Mouse (Mus musculus): ENCODE data around the gene Ndufa6. TPM values are rescaled to one million over a fixed set of nuclear protein-coding genes. Genes with fewer than 3 reads are reported as not detected.

Gene Ndufa6
- total RNA-seq, 2 experiments from 2014 or later: 202 to 220 TPM

GRCm38 (mm10) chr15:82342543-82342935 is 11.6 kb downstream of the Ndufa6 start:
- DNase-seq (ENCODE audit: extremely low spot score in 1 of 2, low spot score in 1 of 2): no peak

- no peak for DNase-seq (ENCODE audit: extremely low spot score in 1 of 2, low spot score in 1 of 2)
Observed at GRCm38 (mm10) chr15:82341675-82342542, 12.2 kb downstream of the Ndufa6 start.

GRCm38 (mm10) chr15:82341036-82341501 is 13.1 kb downstream of the Ndufa6 start:
- no peak for DNase-seq (ENCODE audit: extremely low spot score in 1 of 2, low spot score in 1 of 2)

GRCm38 (mm10) chr15:82340414-82341035 is 13.6 kb downstream of the Ndufa6 start:
- no peak for DNase-seq (ENCODE audit: extremely low spot score in 1 of 2, low spot score in 1 of 2)

GRCm38 (mm10) chr15:82339634-82340254 is 14.4 kb downstream of the Ndufa6 start:
- DNase-seq (ENCODE audit: extremely low spot score in 1 of 2, low spot score in 1 of 2): no peak

GRCm38 (mm10) chr15:82339150-82339549 is 15.0 kb downstream of the Ndufa6 start:
- DNase-seq (ENCODE audit: extremely low spot score in 1 of 2, low spot score in 1 of 2): no peak

- peak; percentile 89 to 90 for DNase-seq (ENCODE audit: extremely low spot score in 1 of 2, low spot score in 1 of 2)
Observed at GRCm38 (mm10) chr15:82338593-82339112, 15.5 kb downstream of the Ndufa6 start, which contains the start of the genes Naga, Pheta2 and Smdt1. Naga (minus strand) TSS chr15:82338925. Pheta2 (plus strand) TSS chr15:82338942. Smdt1 (plus strand) TSS chr15:82338959.

- no peak for DNase-seq (ENCODE audit: extremely low spot score in 1 of 2, low spot score in 1 of 2)
Observed at GRCm38 (mm10) chr15:82337875-82338274, 16.2 kb downstream of the Ndufa6 start.

- DNase-seq (ENCODE audit: extremely low spot score in 1 of 2, low spot score in 1 of 2): no peak
Observed at GRCm38 (mm10) chr15:82336629-82337028, 17.5 kb downstream of the Ndufa6 start.

GRCm38 (mm10) chr15:82335194-82335593 is 18.9 kb downstream of the Ndufa6 start:
- no peak for DNase-seq (ENCODE audit: extremely low spot score in 1 of 2, low spot score in 1 of 2)

- DNase-seq (ENCODE audit: extremely low spot score in 1 of 2, low spot score in 1 of 2): no peak
Observed at GRCm38 (mm10) chr15:82325382-82325781, 28.7 kb downstream of the Ndufa6 start.

GRCm38 (mm10) chr15:82322195-82322594 is 31.9 kb downstream of the Ndufa6 start:
- DNase-seq (ENCODE audit: extremely low spot score in 1 of 2, low spot score in 1 of 2): no peak

GRCm38 (mm10) chr15:82319613-82320012 is 34.5 kb downstream of the Ndufa6 start:
- DNase-seq (ENCODE audit: extremely low spot score in 1 of 2, low spot score in 1 of 2): no peak

GRCm38 (mm10) chr15:82317839-82318238 is 36.3 kb downstream of the Ndufa6 start:
- no peak for DNase-seq (ENCODE audit: extremely low spot score in 1 of 2, low spot score in 1 of 2)

GRCm38 (mm10) chr15:82308416-82308815 is 45.7 kb downstream of the Ndufa6 start:
- DNase-seq (ENCODE audit: extremely low spot score in 1 of 2, low spot score in 1 of 2): no peak

GRCm38 (mm10) chr15:82307107-82307506 is 47.0 kb downstream of the Ndufa6 start:
- no peak for DNase-seq (ENCODE audit: extremely low spot score in 1 of 2, low spot score in 1 of 2)

Small RNA genes lying within 50 kb of the gene (microRNA-seq; reads per million reads assigned to microRNA genes)
- 0 reads per million in 2 experiments for gene Mir7684

Other genes starting within 250 kb of the Ndufa6 start
- 10 to 100 TPM; 11.2 to 15.8 TPM for gene Ccdc134, start 226.4 kb downstream of the Ndufa6 start, total RNA-seq (2021)
- 100 to 1,000 TPM; 172 to 174 TPM for gene Srebf2, start 207.1 kb downstream of the Ndufa6 start, total RNA-seq (2021)
- gene Shisa8, start 141.5 kb downstream of the Ndufa6 start, total RNA-seq (2021): 1 to 10 TPM; 1.4 to 1.9 TPM
- under 1 TPM in 1 of 2 experiments, not detected in 1; 0.22 TPM for gene Tnfrsf13c, start 130.0 kb downstream of the Ndufa6 start, total RNA-seq (2021)
- gene Cenpm, start 109.6 kb downstream of the Ndufa6 start, total RNA-seq (2021): 1 to 10 TPM; 2.2 to 2.4 TPM
- 100 to 1,000 TPM in 1 of 2 experiments, 10 to 100 TPM in 1; 98.3 to 111 TPM for gene 1500009C09Rik, start 101.9 kb downstream of the Ndufa6 start, total RNA-seq (2021)
- 100 to 1,000 TPM; 617 to 679 TPM for gene Sept3, start 79.4 kb downstream of the Ndufa6 start, total RNA-seq (2021)
- not detected for gene Wbp2nl, start 55.4 kb downstream of the Ndufa6 start, total RNA-seq (2021)
- 10 to 100 TPM; 33.1 to 36.7 TPM for gene Naga, start 15.4 kb downstream of the Ndufa6 start, total RNA-seq (2021)
- gene Pheta2, start 15.4 kb downstream of the Ndufa6 start, total RNA-seq (2021): under 1 TPM; 0.66 to 0.92 TPM
- gene Smdt1, start 15.4 kb downstream of the Ndufa6 start, total RNA-seq (2021): 100 to 1,000 TPM; 139 to 150 TPM
- gene Cyp2d22, start 25.9 kb upstream of the Ndufa6 start, total RNA-seq (2021): 10 to 100 TPM; 40.3 to 41.1 TPM
- under 1 TPM in 1 of 2 experiments, not detected in 1; 0.38 TPM for gene Cyp2d11, start 39.7 kb upstream of the Ndufa6 start, total RNA-seq (2021)
- not detected for gene Cyp2d10, start 52.9 kb upstream of the Ndufa6 start, total RNA-seq (2021)
- gene Cyp2d9, start 79.1 kb upstream of the Ndufa6 start, total RNA-seq (2021): under 1 TPM in 1 of 2 experiments, not detected in 1; 0.22 TPM
- not detected for gene Cyp2d12, start 200.8 kb upstream of the Ndufa6 start, total RNA-seq (2021)